Mouse (Mus musculus) kidney, embryonic 16.5 days (tissue): Measurements from ENCODE around the gene Mical1. TPM values are rescaled to one million over a fixed set of nuclear protein-coding genes. Genes with fewer than 3 reads are reported as not detected.

ENCODE experiments used
- ATAC-seq: fragments of 200-750 bp; cut with Nextera tagmentation; 2 replicates; pipeline ENCODE4 v1.8.0; 2017; ENCODE audit warnings: moderate TSS enrichment; ENCODE audit not compliant: low FRiP score, low TSS enrichment
- H3K27ac ChIP-seq: fragments of 300-500 bp; sonication (generic); 2 replicates; pipeline ENCODE4 v1.5.1; 2014; ENCODE audit warnings: low read length
- H3K27me3 ChIP-seq: fragments of 300-500 bp; sonication (generic); 2 replicates; pipeline ENCODE4 v1.6.1; 2014; ENCODE audit warnings: low read length, control low read depth, mixed read lengths; ENCODE audit not compliant: insufficient read depth
- H3K36me3 ChIP-seq: fragments of 300-500 bp; sonication (generic); 2 replicates; pipeline ENCODE4 v1.6.1; 2014; ENCODE audit warnings: low read length, control low read depth, mixed read lengths; ENCODE audit not compliant: insufficient read depth
- H3K4me1 ChIP-seq: fragments of 300-500 bp; sonication (generic); 2 replicates; pipeline ENCODE4 v1.6.1; 2014; ENCODE audit warnings: low read length, control low read depth, mixed read lengths; ENCODE audit not compliant: insufficient read depth
- H3K4me2 ChIP-seq: fragments of 300-500 bp; sonication (generic); replicated peaks from 2 replicates; pipeline ENCODE4 v1.6.1; 2014; ENCODE audit warnings: low read depth, low read length
- H3K4me3 ChIP-seq: fragments of 300-500 bp; sonication (generic); 2 replicates; pipeline ENCODE4 v1.5.1; 2014; ENCODE audit warnings: mild to moderate bottlenecking, low read length
- H3K9ac ChIP-seq: fragments of 300-500 bp; sonication (generic); replicated peaks from 2 replicates; pipeline ENCODE4 v1.6.1; 2014; ENCODE audit warnings: low read length
- H3K9me3 ChIP-seq: fragments of 300-500 bp; sonication (generic); 2 replicates; pipeline ENCODE4 v1.6.1; 2016; ENCODE audit warnings: low read length, control low read depth
- WGBS: fragments of 180-500 bp; shearing (Covaris S2); extraction: QIAGEN DNeasy Blood & Tissue Kit; methylation state at CpG from one replicate; pipeline ENCODE4 v1.1.7; 2014; 5-methylcytosine and 5-hydroxymethylcytosine counted together
- polyA plus RNA-seq: library from polyadenylated mRNA; unstranded; fragments of >200 nt; fragmentation: Nextera tagmentation; extraction: Ambion mirVana; gene quantifications from 2 replicates; pipeline ENCODE4 v1.2.1, GENCODE M21; 2015

Gene Mical1
- polyA plus RNA-seq, 1 experiment from 2014 or later, result 34.6 TPM

DNA sequence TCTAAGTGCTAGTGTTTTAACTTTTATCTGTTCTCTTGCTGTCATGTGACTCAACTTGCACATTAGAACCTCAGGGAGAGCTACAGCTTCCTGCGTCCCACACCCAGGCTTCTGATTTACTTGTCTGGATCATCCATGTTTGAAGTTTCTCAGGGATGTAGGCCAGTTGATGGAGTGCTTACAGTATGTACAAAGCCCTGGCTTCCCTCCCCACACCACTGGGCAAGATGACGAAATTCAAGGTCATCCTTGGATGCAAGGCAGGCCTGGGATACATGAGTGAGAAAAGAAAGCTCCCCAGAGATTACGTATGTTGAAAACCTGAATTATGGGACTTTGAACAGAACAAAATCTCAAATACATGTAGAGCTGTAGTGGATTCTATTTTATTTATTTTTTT is 23.3 kb upstream of the Mical1 start:
- H3K27me3 ChIP-seq, result no peaks in the 10 kb centered on the region
- peaks cover 30% of the 10 kb centered on the region for H3K36me3 ChIP-seq
- no peak overlapping the region for H3K9ac ChIP-seq
- ATAC-seq, result no peak
- 91% methylated on average over 3 of the region's 3 CpGs for WGBS
- H3K4me1 ChIP-seq, result peaks cover 21% of the 10 kb centered on the region
- no peak overlapping the region for H3K4me3 ChIP-seq
- no peak overlapping the region for H3K4me2 ChIP-seq
- no peaks in the 10 kb centered on the region for H3K9me3 ChIP-seq
- no peak overlapping the region for H3K27ac ChIP-seq

DNA sequence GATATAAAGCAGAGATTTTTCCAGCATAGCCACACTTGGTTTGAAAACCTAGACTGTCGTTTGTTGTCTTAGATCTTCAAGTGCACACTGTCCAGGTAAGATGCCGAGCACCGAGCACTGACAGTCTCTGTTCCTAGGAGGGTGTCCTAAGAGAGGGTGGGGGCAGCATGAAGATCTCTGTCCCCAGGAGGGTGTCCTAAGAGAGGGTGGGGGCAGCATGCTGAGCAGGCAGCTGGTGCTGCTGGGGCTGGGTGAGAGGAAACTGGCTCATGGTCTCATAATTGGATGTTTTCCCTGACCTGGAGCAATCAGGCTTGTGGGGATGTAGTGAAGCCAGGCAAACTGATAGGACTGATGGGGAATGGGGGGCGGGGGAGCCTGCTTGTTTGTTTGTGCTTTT is 16.1 kb upstream of the Mical1 start:
- H3K4me2 ChIP-seq, result no peak overlapping the region
- H3K27me3 ChIP-seq, result no peaks in the 10 kb centered on the region
- peaks cover 37% of the 10 kb centered on the region for H3K36me3 ChIP-seq
- H3K9me3 ChIP-seq, result no peaks in the 10 kb centered on the region
- no peak overlapping the region for H3K27ac ChIP-seq
- H3K4me3 ChIP-seq, result no peak overlapping the region
- no peaks in the 10 kb centered on the region for H3K4me1 ChIP-seq
- ATAC-seq, result no peak
- 81% methylated on average over 4 of the region's 4 CpGs for WGBS
- no peak overlapping the region for H3K9ac ChIP-seq

DNA sequence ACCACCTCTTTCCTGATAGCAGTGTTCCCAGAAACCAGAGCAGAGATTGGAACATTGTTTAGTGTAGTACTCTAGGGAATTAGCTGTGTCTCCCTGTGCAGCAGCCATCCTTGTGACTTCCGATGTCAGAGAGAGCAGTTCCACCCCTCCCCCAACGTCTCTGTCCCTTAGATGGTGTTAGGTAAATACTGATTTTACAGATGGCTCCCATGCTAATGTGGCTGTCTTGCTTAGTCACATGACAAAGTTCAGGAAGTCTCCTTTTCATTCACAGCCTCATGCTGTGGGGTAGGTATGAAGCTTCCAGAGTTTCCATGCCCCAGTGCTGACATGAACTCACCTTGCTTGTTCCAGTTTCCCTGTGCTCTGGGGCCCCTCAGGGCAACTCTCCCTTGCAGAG is 15.6 kb upstream of the Mical1 start:
- H3K27ac ChIP-seq, result no peak overlapping the region

DNA sequence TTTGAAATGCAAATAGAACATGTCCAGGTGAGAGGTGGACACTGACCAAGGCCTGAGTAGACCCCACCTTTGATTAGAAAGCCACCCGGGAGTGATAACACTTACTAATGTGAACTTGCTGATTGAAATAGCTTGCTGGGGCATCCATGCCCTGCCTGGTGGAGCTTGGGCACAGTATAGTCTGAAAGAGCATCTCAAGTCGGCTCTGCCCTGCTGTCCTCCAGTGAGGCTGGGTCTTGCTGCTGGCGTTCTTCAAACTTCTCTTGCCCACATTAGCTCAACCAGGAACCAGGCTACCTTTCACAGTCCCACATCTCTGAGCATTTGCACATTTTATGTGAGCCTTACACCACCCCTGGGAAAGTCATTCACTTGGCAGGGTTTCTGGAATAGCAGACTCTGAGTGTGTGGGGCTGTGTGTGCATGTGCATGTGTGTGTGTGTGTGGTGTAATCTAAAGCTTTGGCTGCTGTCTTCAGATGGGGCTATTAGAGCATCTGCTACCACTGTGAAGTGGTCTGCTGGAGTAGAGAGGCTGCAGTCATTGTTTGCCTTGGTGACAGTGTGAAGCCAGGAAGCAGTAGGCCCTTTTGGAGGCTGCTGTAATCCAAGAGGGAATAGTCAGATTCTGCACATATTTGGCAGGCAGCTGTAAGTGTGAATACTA is 14.9 kb upstream of the Mical1 start:
- H3K9me3 ChIP-seq, result no peaks in the 10 kb centered on the region

More for the DNA sequence above, 15.6 kb upstream of the Mical1 start:
- Histone ChIP-seq H3K36me3 (peaks cover 32% of the 10 kb centered on the region), H3K27me3 (no peaks in the 10 kb centered on the region), H3K4me3 (no peak overlapping the region), H3K9me3 (no peaks in the 10 kb centered on the region), H3K9ac (no peak overlapping the region), H3K4me2 (no peak overlapping the region), H3K4me1 (no peaks in the 10 kb centered on the region)
- 15% methylated on average over 2 of the region's 2 CpGs for WGBS
- ATAC-seq, result no peak

DNA sequence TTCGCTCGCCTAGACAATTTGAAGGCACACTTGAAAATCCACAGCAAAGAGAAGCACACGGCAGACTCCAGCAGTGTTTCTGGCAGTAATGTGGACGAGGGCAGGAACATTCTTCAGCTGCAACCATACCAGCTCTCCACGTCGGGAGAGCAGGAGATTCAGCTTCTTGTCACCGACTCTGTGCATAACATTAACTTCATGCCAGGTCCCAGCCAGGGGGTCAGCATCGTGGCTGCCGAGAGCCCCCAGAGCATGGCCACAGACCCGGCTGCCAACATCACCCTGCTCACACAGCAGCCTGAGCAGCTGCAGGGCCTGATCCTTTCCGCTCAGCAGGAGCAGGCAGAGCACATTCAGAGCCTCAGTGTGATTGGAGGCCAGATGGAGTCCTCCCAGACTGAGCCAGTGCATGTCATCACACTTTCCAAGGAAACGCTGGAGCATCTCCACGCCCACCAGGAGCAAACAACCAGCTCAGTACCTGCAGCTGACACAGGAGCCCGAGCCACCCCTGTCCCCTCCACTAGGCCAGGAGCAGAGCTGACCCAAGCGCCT is 11.6 kb upstream of the Mical1 start:
- 57% methylated on average over 15 of the region's 15 CpGs for WGBS
- Histone ChIP-seq H3K27me3 (no peaks in the 10 kb centered on the region), H3K9ac (no peak overlapping the region), H3K4me2 (no peak overlapping the region), H3K36me3 (peaks cover 19% of the 10 kb centered on the region), H3K9me3 (no peaks in the 10 kb centered on the region), H3K4me3 (no peak overlapping the region), H3K4me1 (no peaks in the 10 kb centered on the region), H3K27ac (no peak overlapping the region)
- ATAC-seq, result no peak

More for the DNA sequence above, 14.9 kb upstream of the Mical1 start:
- H3K27ac ChIP-seq, result no peak overlapping the region
- H3K9ac ChIP-seq, result no peak overlapping the region
- H3K4me3 ChIP-seq, result no peak overlapping the region
- H3K4me1 ChIP-seq, result no peaks in the 10 kb centered on the region
- no peaks in the 10 kb centered on the region for H3K27me3 ChIP-seq
- ATAC-seq, result no peak
- peaks cover 30% of the 10 kb centered on the region for H3K36me3 ChIP-seq
- no peak overlapping the region for H3K4me2 ChIP-seq
- 84% methylated on average over 3 of the region's 3 CpGs for WGBS

DNA sequence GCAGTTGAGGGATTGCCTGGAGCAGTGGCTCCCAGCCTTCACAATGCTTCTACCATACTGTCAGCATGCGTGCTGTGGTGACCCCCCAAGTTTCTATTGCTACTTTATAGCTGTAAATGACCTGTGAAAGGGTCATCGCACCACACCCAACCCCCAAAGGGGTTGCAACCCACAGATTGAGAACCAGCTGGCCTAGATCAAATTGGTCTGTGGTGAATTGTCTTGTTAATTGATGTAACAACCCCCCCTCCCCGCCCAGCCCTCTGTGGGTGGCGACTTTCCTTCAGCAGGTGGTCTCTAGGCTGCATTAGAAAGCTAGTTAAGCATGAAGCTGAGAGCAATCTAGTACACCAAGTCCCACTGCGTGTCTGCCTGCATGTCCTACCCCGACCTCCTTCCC is 8.8 kb upstream of the Mical1 start:
- H3K4me2 ChIP-seq, result no peak overlapping the region
- H3K36me3 ChIP-seq, result peaks cover 19% of the 10 kb centered on the region
- H3K9ac ChIP-seq, result no peak overlapping the region
- H3K9me3 ChIP-seq, result no peaks in the 10 kb centered on the region
- WGBS, result 37% methylated on average over 6 of the region's 6 CpGs
- H3K27ac ChIP-seq, result no peak overlapping the region
- no peak for ATAC-seq
- no peaks in the 10 kb centered on the region for H3K4me1 ChIP-seq
- no peaks in the 10 kb centered on the region for H3K27me3 ChIP-seq
- no peak overlapping the region for H3K4me3 ChIP-seq

DNA sequence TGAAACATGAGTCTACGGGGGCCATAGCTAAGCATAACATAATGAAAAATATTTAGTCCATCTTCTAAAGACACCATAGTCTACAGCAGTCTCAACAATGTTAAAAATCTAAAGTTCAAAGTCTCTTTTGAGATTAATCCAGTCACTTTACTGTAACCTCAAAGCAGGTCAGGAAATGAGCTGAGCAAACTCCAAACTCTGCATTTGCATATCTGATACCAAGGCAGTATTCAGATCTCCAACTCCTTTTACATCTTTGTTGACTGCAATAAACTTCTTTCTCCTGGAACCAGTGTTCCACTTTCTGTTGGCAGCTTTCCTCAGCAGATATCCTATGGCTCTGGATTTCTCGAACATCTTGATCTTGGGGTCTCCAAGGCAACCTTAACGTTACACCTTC is 5.4 kb upstream of the Mical1 start:
- Histone ChIP-seq H3K4me2 (no peak overlapping the region), H3K4me3 (no peak overlapping the region), H3K36me3 (peaks cover 5% of the 10 kb centered on the region; the same call in 1 of the 2 replicates), H3K27ac (no peak overlapping the region), H3K4me1 (peaks cover 6% of the 10 kb centered on the region), H3K27me3 (no peaks in the 10 kb centered on the region), H3K9ac (no peak overlapping the region), H3K9me3 (no peaks in the 10 kb centered on the region)
- ATAC-seq, result no peak
- WGBS, result 83% methylated on average over 3 of the region's 3 CpGs

DNA sequence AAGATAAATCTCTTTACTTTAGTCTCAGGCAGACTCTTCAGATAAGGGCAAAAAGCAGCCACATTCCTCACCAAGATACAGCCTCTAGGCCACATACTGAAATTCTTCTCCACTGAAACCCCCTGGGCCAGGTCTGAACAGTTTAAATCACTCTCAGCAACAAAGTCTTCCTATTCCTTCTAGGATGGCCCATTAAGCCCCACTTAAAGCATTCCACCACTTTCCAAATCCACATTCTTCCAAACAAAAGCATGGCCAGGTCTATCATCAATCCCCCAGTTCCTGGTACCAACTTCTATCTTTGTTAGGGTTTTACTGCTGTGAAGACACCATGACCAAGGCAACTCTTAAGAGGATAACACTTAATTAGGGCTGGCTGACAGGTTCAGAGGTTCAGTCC is 3.6 kb upstream of the Mical1 start:
- Histone ChIP-seq H3K27me3 (no peaks in the 10 kb centered on the region), H3K27ac (no peak overlapping the region), H3K4me2 (no peak overlapping the region), H3K9ac (no peak overlapping the region), H3K9me3 (no peaks in the 10 kb centered on the region), H3K36me3 (no peaks in the 10 kb centered on the region), H3K4me1 (peaks cover 22% of the 10 kb centered on the region), H3K4me3 (no peak overlapping the region)
- ATAC-seq, result no peak

DNA sequence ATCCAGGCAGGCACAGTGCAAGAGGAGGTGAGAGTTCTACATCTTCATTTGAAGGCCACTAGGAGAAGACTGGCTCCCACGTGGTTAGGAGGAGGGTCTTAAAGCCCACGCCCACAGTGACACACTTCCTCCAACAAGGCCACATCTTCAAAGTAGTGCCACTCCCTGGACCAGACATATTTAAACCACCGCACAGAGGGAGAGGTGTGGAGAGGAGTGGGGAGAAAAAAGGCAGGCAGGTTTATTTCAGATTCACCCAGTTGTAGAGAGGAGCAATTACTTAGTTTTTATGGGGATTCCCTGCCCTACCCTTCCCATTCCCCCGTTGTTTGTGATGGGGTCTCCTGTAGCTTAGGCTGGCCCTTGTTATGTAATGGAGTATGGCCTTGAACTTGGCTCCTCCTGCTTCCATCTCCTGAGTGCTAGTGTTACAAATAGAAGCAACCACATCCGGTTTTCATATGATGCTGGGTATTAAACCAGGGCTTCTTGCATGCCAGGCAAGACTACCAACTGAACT is 3.1 kb upstream of the Mical1 start:
- no peaks in the 10 kb centered on the region for H3K9me3 ChIP-seq
- H3K9ac ChIP-seq, result no peak overlapping the region
- H3K36me3 ChIP-seq, result no peaks in the 10 kb centered on the region
- H3K27me3 ChIP-seq, result no peaks in the 10 kb centered on the region
- WGBS, result 63% methylated on average over 5 of the region's 5 CpGs
- H3K4me3 ChIP-seq, result no peak overlapping the region
- H3K27ac ChIP-seq, result no peak overlapping the region
- H3K4me1 ChIP-seq, result peaks cover 26% of the 10 kb centered on the region
- ATAC-seq, result no peak
- no peak overlapping the region for H3K4me2 ChIP-seq

DNA sequence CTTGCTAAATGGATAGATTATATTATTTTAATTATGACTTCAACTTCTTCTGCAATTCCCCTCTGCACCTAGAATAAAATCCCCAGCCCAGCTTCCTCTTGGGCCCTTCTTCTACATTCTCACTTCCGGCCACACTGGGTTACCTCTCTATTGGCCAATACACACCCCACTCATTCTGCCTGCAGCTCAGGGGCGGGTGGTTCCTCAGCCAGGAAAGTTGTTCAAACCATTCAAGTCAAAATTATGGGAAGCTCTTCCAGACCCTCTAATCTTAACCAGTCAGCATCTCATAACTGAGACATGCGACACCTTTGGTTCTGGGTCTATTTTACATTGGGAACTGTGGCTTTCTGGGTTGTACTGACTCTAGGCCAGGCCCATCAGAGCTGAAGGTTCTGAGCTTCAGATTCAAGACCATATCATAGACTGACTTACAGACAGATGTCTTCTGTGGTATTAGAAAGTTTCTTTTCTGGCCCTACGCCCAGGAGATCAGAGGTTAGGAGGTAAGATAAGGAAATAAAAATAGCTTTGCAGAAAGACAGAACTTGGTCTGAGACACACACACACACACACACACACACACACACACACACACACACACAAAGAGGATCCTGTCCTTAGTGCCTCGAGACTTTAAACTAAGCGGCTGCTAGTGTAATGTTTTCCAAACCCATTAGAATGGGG is 2.2 kb upstream of the Mical1 start:
- WGBS, result 79% methylated on average over 6 of the region's 6 CpGs
- Histone ChIP-seq H3K27ac (no peak overlapping the region), H3K4me3 (no peak overlapping the region), H3K9me3 (no peaks in the 10 kb centered on the region), H3K4me1 (peaks cover 27% of the 10 kb centered on the region), H3K27me3 (no peaks in the 10 kb centered on the region), H3K4me2 (no peak overlapping the region), H3K9ac (no peak overlapping the region), H3K36me3 (no peaks in the 10 kb centered on the region)
- no peak for ATAC-seq
